Mouse (Mus musculus) activated CD4-positive, CD25-positive, alpha-beta regulatory T cell, adult 4 months (primary cell): Measurements from ENCODE around the gene D3Ertd254e. TPM values are rescaled to one million over a fixed set of nuclear protein-coding genes. Genes with fewer than 3 reads are reported as not detected.
"Not testable (repeated sequence)": the region's sequence is repeated elsewhere in the genome, so short reads cannot be mapped to it uniquely, and the experiment has no call there.

Experiments used
- ATAC-seq: one replicate; pipeline ENCODE4 v1.8.0; 2017
- polyA plus RNA-seq, 2 experiments: library from polyadenylated mRNA; unstranded; fragments of 100-300 nt; shearing (Covaris generic); gene quantifications; one replicate each; pipeline ENCODE4 v1.2.1; 2017

Gene D3Ertd254e
- 1 to 10 TPM; 4.6 to 7.3 TPM for polyA plus RNA-seq

- ATAC-seq: peak; percentile 99
These were observed at the start of gene D3Ertd254e for GRCm38 (mm10) chr3:36150934-36151686. TSS of gene D3Ertd254e (plus strand) at chr3:36151017.

GRCm38 (mm10) chr3:36116076-36116475, 34.7 kb upstream of the D3Ertd254e start:
- ATAC-seq: no peak

GRCm38 (mm10) chr3:36119684-36120548, 30.9 kb upstream of the D3Ertd254e start:
- ATAC-seq: no peak

- ATAC-seq: not testable (repeated sequence)
These were observed 24.6 kb upstream of the D3Ertd254e start for GRCm38 (mm10) chr3:36126176-36126575.

- no peak for ATAC-seq
These were observed 14.7 kb upstream of the D3Ertd254e start for GRCm38 (mm10) chr3:36136152-36136551.

- ATAC-seq: peak; percentile 49
These were observed 13.3 kb upstream of the D3Ertd254e start for GRCm38 (mm10) chr3:36137560-36137959.

- no peak for ATAC-seq
These were observed 12.6 kb upstream of the D3Ertd254e start for GRCm38 (mm10) chr3:36138171-36138660.

GRCm38 (mm10) chr3:36138996-36139395, 11.8 kb upstream of the D3Ertd254e start:
- no peak for ATAC-seq

GRCm38 (mm10) chr3:36150537-36150933, 282 bp upstream of the D3Ertd254e start:
- ATAC-seq: no peak

- ATAC-seq: no peak
These were observed 4.5 kb downstream of the D3Ertd254e start for GRCm38 (mm10) chr3:36155268-36155667.

GRCm38 (mm10) chr3:36170670-36171210, 19.9 kb downstream of the D3Ertd254e start:
- ATAC-seq: no peak

GRCm38 (mm10) chr3:36171348-36171747, 20.5 kb downstream of the D3Ertd254e start:
- ATAC-seq: no peak

GRCm38 (mm10) chr3:36173761-36174160, 22.9 kb downstream of the D3Ertd254e start:
- ATAC-seq: no peak

- no peak for ATAC-seq
These were observed 30.7 kb downstream of the D3Ertd254e start for GRCm38 (mm10) chr3:36181519-36181918.

- ATAC-seq: no peak
These were observed 35.7 kb downstream of the D3Ertd254e start for GRCm38 (mm10) chr3:36186510-36186909.

- ATAC-seq: no peak
These were observed 38.4 kb downstream of the D3Ertd254e start for GRCm38 (mm10) chr3:36189243-36189642.

GRCm38 (mm10) chr3:36201098-36201497, 50.3 kb downstream of the D3Ertd254e start:
- no peak for ATAC-seq

GRCm38 (mm10) chr3:36202932-36203331, 52.1 kb downstream of the D3Ertd254e start:
- no peak for ATAC-seq

GRCm38 (mm10) chr3:36207520-36208264, 56.9 kb downstream of the D3Ertd254e start:
- ATAC-seq: no peak

- no peak for ATAC-seq
These were observed 59.1 kb downstream of the D3Ertd254e start for GRCm38 (mm10) chr3:36209776-36210555.

GRCm38 (mm10) chr3:36210939-36211338, 60.1 kb downstream of the D3Ertd254e start:
- ATAC-seq: no peak

GRCm38 (mm10) chr3:36212758-36213157, 61.9 kb downstream of the D3Ertd254e start:
- no peak for ATAC-seq
